Mouse (Mus musculus) cerebellum, adult 2 months (tissue): ENCODE data around the gene Med10. TPM values are rescaled to one million over a fixed set of nuclear protein-coding genes. Genes with fewer than 3 reads are reported as not detected.

ENCODE experiments used
- DNase-seq, 2 experiments: peaks; one replicate each; pipeline ENCODE4 v3.0.0; 2021
- H3K27ac ChIP-seq: fragments of 200-500 bp; 2 replicates; pipeline ENCODE4 v1.5.1; 2012; ENCODE audit warnings: low read length, control low read depth, inconsistent platforms; ENCODE audit not compliant: insufficient read depth
- H3K27me3 ChIP-seq: fragments of 200-500 bp; 2 replicates; pipeline ENCODE4 v1.6.1; 2012; ENCODE audit warnings: inconsistent platforms, mild to moderate bottlenecking, low read length, moderate library complexity; ENCODE audit not compliant: control insufficient read depth, insufficient read depth
- H3K4me1 ChIP-seq: fragments of 200-500 bp; 2 replicates; pipeline ENCODE4 v1.6.1; 2011; ENCODE audit warnings: low read length; ENCODE audit not compliant: control insufficient read depth, insufficient read depth
- H3K4me3 ChIP-seq: fragments of 200-500 bp; replicated peaks from 2 replicates; pipeline ENCODE3; 2011; ENCODE audit warnings: mild to moderate bottlenecking, low read depth, low read length, control low read depth; ENCODE audit not compliant: insufficient read depth
- CTCF ChIP-seq: fragments of 200-500 bp; IDR thresholded peaks from 2 replicates; pipeline ENCODE4 v1.5.1; 2011; ENCODE audit warnings: low read depth, mild to moderate bottlenecking, control low read depth, low read length, moderate library complexity, borderline replicate concordance; ENCODE audit not compliant: insufficient read depth
- POLR2A ChIP-seq: fragments of 200-500 bp; IDR thresholded peaks from 2 replicates; pipeline ENCODE4 v1.6.1; 2011; ENCODE audit warnings: low read length, control low read depth, borderline replicate concordance; ENCODE audit not compliant: insufficient read depth
- WGBS: fragments of 180-500 bp; shearing (Covaris S2); methylation state at CpG from one replicate; pipeline ENCODE4 v1.1.7; 2018; 5-methylcytosine and 5-hydroxymethylcytosine counted together
- polyA plus RNA-seq: library from polyadenylated mRNA; depleted of rRNA; stranded (reverse); fragments of >200 nt; gene quantifications from 2 replicates; pipeline ENCODE4 v1.2.3, GENCODE M21; 2012

The Med10 gene
- polyA plus RNA-seq, 1 experiment = 40.5 TPM

- WGBS = 84% methylated on average over 4 of the region's 4 CpGs
Observed at GRCm38 (mm10) chr13:69818306-69818705, 16.1 kb downstream of the Med10 start.

GRCm38 (mm10) chr13:69821169-69821822 lies 19.1 kb downstream of the Med10 start:
- H3K4me1 ChIP-seq = peaks cover 6% of the 10 kb centered on the region
- H3K4me3 ChIP-seq = no peak overlapping the region
- 63% methylated on average over 3 of the region's 3 CpGs for WGBS
- no peaks in the 10 kb centered on the region for H3K27me3 ChIP-seq
- no peak for DNase-seq
- TF ChIP-seq CTCF (no peak), POLR2A (no peak)
- H3K27ac ChIP-seq = no peak overlapping the region

More at GRCm38 (mm10) chr13:69818306-69818705, 16.1 kb downstream of the Med10 start:
- Histone ChIP-seq H3K4me1 (no peaks in the 10 kb centered on the region), H3K27ac (no peak overlapping the region), H3K4me3 (no peak overlapping the region), H3K27me3 (no peaks in the 10 kb centered on the region)
- no peak for DNase-seq
- no peak for TF ChIP-seq POLR2A
- no peak for TF ChIP-seq CTCF

- no peak for TF ChIP-seq CTCF
- TF ChIP-seq POLR2A = no peak
- no peak overlapping the region for H3K4me3 ChIP-seq
- peaks cover 6% of the 10 kb centered on the region for H3K4me1 ChIP-seq
- no peak overlapping the region for H3K27ac ChIP-seq
- 10% methylated on average over 19 of the region's 19 CpGs for WGBS
- no peaks in the 10 kb centered on the region for H3K27me3 ChIP-seq
- DNase-seq = peak in 1 of 2 experiments; percentile 27
Observed at GRCm38 (mm10) chr13:69823920-69824637, 21.9 kb downstream of the Med10 start.

GRCm38 (mm10) chr13:69825396-69826095 lies 23.4 kb downstream of the Med10 start:
- H3K4me1 ChIP-seq = peaks cover 6% of the 10 kb centered on the region
- no peak overlapping the region for H3K27ac ChIP-seq
- H3K4me3 ChIP-seq = no peak overlapping the region
- TF ChIP-seq POLR2A (no peak), CTCF (no peak)
- no peaks in the 10 kb centered on the region for H3K27me3 ChIP-seq
- no peak for DNase-seq
- 40% methylated on average over 8 of the region's 8 CpGs for WGBS

- WGBS = 89% methylated on average over 8 of the region's 8 CpGs
- DNase-seq = no peak
Observed at GRCm38 (mm10) chr13:69830606-69831005, 28.4 kb downstream of the Med10 start.

GRCm38 (mm10) chr13:69832578-69832977 lies 30.4 kb downstream of the Med10 start:
- WGBS = 90% methylated on average over 9 of the region's 9 CpGs
- no peaks in the 10 kb centered on the region for H3K4me1 ChIP-seq
- H3K4me3 ChIP-seq = no peak overlapping the region
- DNase-seq = no peak
- H3K27ac ChIP-seq = no peak overlapping the region
- no peaks in the 10 kb centered on the region for H3K27me3 ChIP-seq
- TF ChIP-seq CTCF (no peak), POLR2A (no peak)

More at GRCm38 (mm10) chr13:69830606-69831005, 28.4 kb downstream of the Med10 start:
- Histone ChIP-seq H3K4me1 (no peaks in the 10 kb centered on the region), H3K27me3 (no peaks in the 10 kb centered on the region), H3K27ac (no peak overlapping the region), H3K4me3 (no peak overlapping the region)
- TF ChIP-seq POLR2A = no peak
- TF ChIP-seq CTCF = no peak

GRCm38 (mm10) chr13:69833416-69833815 lies 31.2 kb downstream of the Med10 start:
- Histone ChIP-seq H3K27ac (no peak overlapping the region), H3K27me3 (no peaks in the 10 kb centered on the region), H3K4me1 (no peaks in the 10 kb centered on the region), H3K4me3 (no peak overlapping the region)
- TF ChIP-seq CTCF (no peak), POLR2A (no peak)
- WGBS = 88% methylated on average over 11 of the region's 11 CpGs
- DNase-seq = no peak

- 23% methylated on average over 1 of the region's 1 CpGs for WGBS
- DNase-seq = no peak
- Histone ChIP-seq H3K4me3 (no peak overlapping the region), H3K27ac (no peak overlapping the region), H3K27me3 (no peaks in the 10 kb centered on the region), H3K4me1 (no peaks in the 10 kb centered on the region)
- TF ChIP-seq CTCF = no peak
- no peak for TF ChIP-seq POLR2A
Observed at GRCm38 (mm10) chr13:69845592-69845991, 43.4 kb downstream of the Med10 start.
